Comparison of ENCODE assay signal across 21 mouse cellular contexts in the genomic region with DNA sequence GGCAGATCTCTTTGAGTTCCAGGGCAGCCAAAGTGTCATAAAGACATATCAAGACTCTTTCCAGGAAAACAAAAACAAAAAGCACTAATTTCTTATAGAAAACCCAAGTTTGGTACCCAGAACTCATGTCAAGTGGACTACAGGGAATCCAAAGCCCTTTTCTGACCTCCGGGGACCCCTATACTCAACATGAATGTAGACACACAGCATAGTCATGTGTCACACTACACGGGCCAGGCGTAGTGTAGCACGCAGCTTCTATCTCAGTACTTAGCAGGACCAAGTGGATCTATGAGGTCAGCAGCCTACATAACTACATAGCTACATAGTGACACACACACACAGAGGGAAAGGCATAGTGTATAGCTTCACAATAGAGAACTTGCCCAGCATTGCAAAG. TPM values are rescaled to one million over a fixed set of nuclear protein-coding genes. Genes with fewer than 3 reads are reported as not detected.
DNase-seq lines count a peak whose midpoint lies in the region; TF ChIP-seq lines count a peak whose summit lies in the region.
"Had no signal": no experiment of that assay in that cellular context is flagged by ENCODE, and none has a peak within 500 bp of the region (broad histone marks: within the 10 kb centered on the region; RNA-seq: fewer than 3 reads in every experiment).

No protein-coding gene starts in this region.

- H3K79me2 ChIP-seq in myocyte (ENCODE audit: control insufficient read depth, insufficient read depth), result peaks cover 27% of the 10 kb centered on the region

- H3ac ChIP-seq in myocyte (ENCODE audit: control insufficient read depth, insufficient read length), result no peak overlapping the region

- H3K4me3 ChIP-seq in myocyte, result no peak overlapping the region
- H3K4me3 ChIP-seq: embryonic facial prominence, embryonic 10.5 days; embryonic facial prominence, embryonic 12.5 days; erythroblast, embryonic 14.5 days; forebrain, embryonic 10.5 days; forebrain, embryonic 13.5 days had no signal

- TF ChIP-seq POLR2A in myocyte (IDR thresholded peaks at IDR 0.05; ENCODE audit: insufficient read length, low read depth), result no peak

- intact Hi-C loops in heart, postnatal 25 days (cut with DNase I), result loop anchor here (10.0 kb wide), 1 partner anchor 169 kb away; no protein-coding TSS in a partner anchor

- peak; percentile 81 for DNase-seq in heart, adult 11 months
- DNase-seq in heart, postnatal 25 days (ENCODE audit: low spot score), result no peak
- DNase-seq in thymus, postnatal 4 days, result peak; percentile 11
- no peak for DNase-seq in thymus, postnatal 25 days
- DNase-seq in ovary, postnatal 14 days (ENCODE audit: low spot score), result no peak
- DNase-seq in lung, postnatal 36 days, result no peak
- DNase-seq: adrenal gland, adult 8-10 months; adrenal gland, postnatal 14 days; adrenal gland, postnatal 36 days; cerebellum, adult 11-12 months; cerebellum, adult 2 months; cerebellum, adult 9-10 months; cerebellum, postnatal 10 days; cerebellum, postnatal 25 days had no signal

- H3K4me2 ChIP-seq in myocyte (ENCODE audit: low read depth), result no peak overlapping the region
- H3K4me2 ChIP-seq: embryonic facial prominence, embryonic 12.5 days; forebrain, embryonic 13.5 days had no signal

- H3K27me3 ChIP-seq in myocyte (ENCODE audit: control insufficient read depth, insufficient read depth, insufficient read length), result no peaks in the 10 kb centered on the region
- H3K27me3 ChIP-seq: embryonic facial prominence, embryonic 12.5 days; forebrain, embryonic 13.5 days; Patski had no signal

- H3K36me3 ChIP-seq in myocyte (ENCODE audit: control insufficient read depth, insufficient read depth), result peaks cover 5% of the 10 kb centered on the region

TF ChIP-seq in myocyte, 11 proteins besides CTCF, POLR2A, EP300 and RAD21:
- TF ChIP-seq POLR2AphosphoS2 (IDR thresholded peaks at IDR 0.05; ENCODE audit: insufficient read length, low read depth) (peak; percentile 54), MAX (IDR thresholded peaks at IDR 0.05; ENCODE audit: low read depth) (no peak)

RNA-seq across cellular contexts. Expression of gene Dnajb1, which starts 5.7 kb away (rescaled TPM):
- 10 to 100 TPM; 10.4 to 17.6 TPM for total RNA-seq in heart, postnatal 25 days (2021)
- 17.7 TPM for polyA plus RNA-seq in myocyte (2012; fragmentation: generic; extraction: Trizol)

RNA-seq across cellular contexts. Expression of gene Tecr, which starts 5.9 kb away (rescaled TPM):
- 100 to 1,000 TPM; 381 to 389 TPM for total RNA-seq in heart, postnatal 25 days (2021)
- polyA plus RNA-seq in myocyte (2012; fragmentation: generic; extraction: Trizol), result 459 TPM

RNA-seq across cellular contexts. Expression of gene Gipc1, which starts 38.8 kb away (rescaled TPM):
- total RNA-seq in heart, postnatal 25 days (2021), result 10 to 100 TPM; 27.3 to 29.9 TPM
- 85.5 TPM for polyA plus RNA-seq in myocyte (2012; fragmentation: generic; extraction: Trizol)

RNA-seq across cellular contexts. Expression of gene Ndufb7, which starts 47.2 kb away (rescaled TPM):
- total RNA-seq in heart, postnatal 25 days (2021), result 100 to 1,000 TPM; 752 to 766 TPM
- polyA plus RNA-seq in myocyte (2012; fragmentation: generic; extraction: Trizol), result 421 TPM

RNA-seq across cellular contexts. Expression of gene Ptger1, which starts 52.8 kb away (rescaled TPM):
- total RNA-seq in heart, postnatal 25 days (2021), result under 1 TPM; 0.25 to 0.34 TPM
- polyA plus RNA-seq in myocyte (2012; fragmentation: generic; extraction: Trizol), result 0.78 TPM

Comparison
In these comparisons a context has a peak if more than half of its experiments do, and no peak if none do; other contexts are left out.
1. DNase-seq: peak in heart, adult 11 months (single experiment) and thymus, postnatal 4 days (single experiment); none in heart, postnatal 25 days (single experiment), thymus, postnatal 25 days (single experiment), ovary, postnatal 14 days (single experiment) and lung, postnatal 36 days (single experiment).